ENCODE assay signal across 32 mouse cellular contexts in genomic region chr4:44259126-44259525, GRCm38 (mm10). TPM values are rescaled to one million over a fixed set of nuclear protein-coding genes. Genes with fewer than 3 reads are reported as not detected.
"Had no signal": no experiment of that assay in that cellular context is flagged by ENCODE, and none has a peak within 500 bp of the region (broad histone marks: within the 10 kb centered on the region; RNA-seq: fewer than 3 reads in every experiment).

No protein-coding gene starts in this region.

- H3K9me3 ChIP-seq: limb, embryonic 10.5 days; limb, embryonic 12.5 days; limb, embryonic 13.5 days; limb, embryonic 15.5 days; liver, embryonic 12.5 days; liver, embryonic 13.5 days; liver, embryonic 15.5 days; lung, embryonic 15.5 days; megakaryocyte, embryonic 14.5 days; midbrain, embryonic 12.5 days; midbrain, embryonic 13.5 days; midbrain, embryonic 15.5 days; neural tube, embryonic 12.5 days had no signal

- ATAC-seq: liver, embryonic 12.5 days; liver, postnatal 0 days; lung, postnatal 0 days; midbrain, embryonic 13.5 days; midbrain, embryonic 15.5 days; midbrain, embryonic 16.5 days had no signal

- H3K36me3 ChIP-seq: limb, embryonic 10.5 days; limb, embryonic 12.5 days; limb, embryonic 13.5 days; limb, embryonic 15.5 days; liver, embryonic 12.5 days; liver, embryonic 13.5 days; liver, embryonic 15.5 days; lung, embryonic 15.5 days; midbrain, embryonic 12.5 days; midbrain, embryonic 13.5 days; midbrain, embryonic 15.5 days; neural tube, embryonic 12.5 days had no signal

- H3K4me1 ChIP-seq: limb, embryonic 10.5 days; limb, embryonic 12.5 days; limb, embryonic 13.5 days; limb, embryonic 15.5 days; liver, embryonic 12.5 days; liver, embryonic 13.5 days; liver, embryonic 15.5 days; lung, embryonic 15.5 days; megakaryocyte, embryonic 14.5 days; midbrain, embryonic 13.5 days; midbrain, embryonic 15.5 days; neural tube, embryonic 12.5 days had no signal

- H3K9ac ChIP-seq: limb, embryonic 12.5 days; limb, embryonic 13.5 days; limb, embryonic 15.5 days; liver, embryonic 12.5 days; liver, embryonic 13.5 days; liver, embryonic 14.5 days; liver, embryonic 15.5 days; liver, postnatal 0 days; lung, embryonic 14.5 days; lung, embryonic 15.5 days; midbrain, embryonic 12.5 days; midbrain, embryonic 13.5 days; midbrain, embryonic 15.5 days; neural tube, embryonic 12.5 days had no signal

- H3K27ac ChIP-seq: left cerebral cortex, adult 2 months; limb, embryonic 10.5 days; limb, embryonic 12.5 days; limb, embryonic 13.5 days; limb, embryonic 15.5 days; liver, embryonic 12.5 days; liver, embryonic 13.5 days; liver, embryonic 14.5 days; liver, embryonic 15.5 days; lung, embryonic 15.5 days; macrophage; midbrain, embryonic 12.5 days; midbrain, embryonic 13.5 days; midbrain, embryonic 15.5 days; neural tube, embryonic 12.5 days had no signal

- H3K4me2 ChIP-seq: limb, embryonic 12.5 days; limb, embryonic 13.5 days; limb, embryonic 15.5 days; liver, embryonic 11.5 days; liver, embryonic 12.5 days; liver, embryonic 13.5 days; liver, embryonic 15.5 days; lung, embryonic 14.5 days; lung, embryonic 15.5 days; midbrain, embryonic 12.5 days; midbrain, embryonic 13.5 days; midbrain, embryonic 15.5 days; neural tube, embryonic 12.5 days had no signal

- DNase-seq: left cerebral cortex, postnatal 4 days; liver; liver, embryonic 13.5 days; liver, postnatal 0 days; lung, adult 18-20 months; lung, adult 2 months; lung, embryonic 14.5 days; lung, postnatal 10 days; lung, postnatal 14 days; lung, postnatal 36 days; lung, postnatal 4 days; midbrain, embryonic 14.5 days had no signal

- H3K4me3 ChIP-seq: left cerebral cortex, adult 2 months; limb, embryonic 10.5 days; limb, embryonic 12.5 days; limb, embryonic 13.5 days; limb, embryonic 15.5 days; liver, embryonic 12.5 days; liver, embryonic 13.5 days; liver, embryonic 15.5 days; lung, embryonic 15.5 days; megakaryocyte, embryonic 14.5 days; midbrain, embryonic 12.5 days; midbrain, embryonic 13.5 days; midbrain, embryonic 15.5 days; myocyte; neural tube, embryonic 12.5 days had no signal

- H3K27me3 ChIP-seq: limb, embryonic 15.5 days; lung, embryonic 15.5 days; midbrain, embryonic 12.5 days; midbrain, embryonic 13.5 days; midbrain, embryonic 15.5 days; neural tube, embryonic 12.5 days had no signal

RNA-seq across cellular contexts. Expression of gene Melk, which starts 41.5 kb away (rescaled TPM):
- polyA plus RNA-seq: liver, adult 2 months had no signal
